Mouse (Mus musculus): ENCODE results near the gene Ptpn11.

Gene Ptpn11

GRCm38 (mm10) chr5:121125563-121125962 lies 65.6 kb downstream of the Ptpn11 start:
- DNase-seq (ENCODE audit: low spot score) = no peak

GRCm38 (mm10) chr5:121124208-121125185 lies 66.7 kb downstream of the Ptpn11 start:
- DNase-seq (ENCODE audit: low spot score) = no peak

- DNase-seq (ENCODE audit: low spot score) = no peak
These were observed 67.8 kb downstream of the Ptpn11 start for GRCm38 (mm10) chr5:121123399-121123798.

- no peak for DNase-seq (ENCODE audit: low spot score)
These were observed 68.6 kb downstream of the Ptpn11 start for GRCm38 (mm10) chr5:121122577-121122976.

- DNase-seq (ENCODE audit: low spot score) = no peak
These were observed 69.2 kb downstream of the Ptpn11 start for GRCm38 (mm10) chr5:121122036-121122435.

GRCm38 (mm10) chr5:121119331-121120034 lies 71.7 kb downstream of the Ptpn11 start:
- DNase-seq (ENCODE audit: low spot score) = no peak

GRCm38 (mm10) chr5:121118345-121118744 lies 72.9 kb downstream of the Ptpn11 start:
- DNase-seq (ENCODE audit: low spot score) = no peak

- DNase-seq (ENCODE audit: low spot score) = no peak
These were observed 74.3 kb downstream of the Ptpn11 start for GRCm38 (mm10) chr5:121116941-121117340.

GRCm38 (mm10) chr5:121115391-121116157 lies 75.6 kb downstream of the Ptpn11 start:
- DNase-seq (ENCODE audit: low spot score) = no peak

- DNase-seq (ENCODE audit: low spot score) = no peak
These were observed 77.0 kb downstream of the Ptpn11 start for GRCm38 (mm10) chr5:121114151-121114550.

GRCm38 (mm10) chr5:121112390-121112789 lies 78.8 kb downstream of the Ptpn11 start:
- no peak for DNase-seq (ENCODE audit: low spot score)

GRCm38 (mm10) chr5:121111106-121111915 lies 79.9 kb downstream of the Ptpn11 start:
- no peak for DNase-seq (ENCODE audit: low spot score)

- no peak for DNase-seq (ENCODE audit: low spot score)
These were observed 82.0 kb downstream of the Ptpn11 start for GRCm38 (mm10) chr5:121109185-121109584.

- DNase-seq (ENCODE audit: low spot score) = peak; percentile 7
These were observed 84.3 kb downstream of the Ptpn11 start for GRCm38 (mm10) chr5:121106913-121107312.

- no peak for DNase-seq (ENCODE audit: low spot score)
These were observed 90.2 kb downstream of the Ptpn11 start for GRCm38 (mm10) chr5:121100886-121101580.

GRCm38 (mm10) chr5:121100095-121100494 lies 91.1 kb downstream of the Ptpn11 start:
- no peak for DNase-seq (ENCODE audit: low spot score)

GRCm38 (mm10) chr5:121097970-121098369 lies 93.2 kb downstream of the Ptpn11 start:
- DNase-seq (ENCODE audit: low spot score) = no peak

GRCm38 (mm10) chr5:121096744-121097143 lies 94.5 kb downstream of the Ptpn11 start:
- no peak for DNase-seq (ENCODE audit: low spot score)

- no peak for DNase-seq (ENCODE audit: low spot score)
These were observed 97.9 kb downstream of the Ptpn11 start for GRCm38 (mm10) chr5:121093281-121093680.

- no peak for DNase-seq (ENCODE audit: low spot score)
These were observed 101.5 kb downstream of the Ptpn11 start for GRCm38 (mm10) chr5:121089660-121090059.

- no peak for DNase-seq (ENCODE audit: low spot score)
These were observed 103.5 kb downstream of the Ptpn11 start for GRCm38 (mm10) chr5:121087733-121088132.

Data from spleen, adult 12 weeks (tissue).